Mouse (Mus musculus): ENCODE data around the gene Cyp1a1. TPM values are rescaled to one million over a fixed set of nuclear protein-coding genes. Genes with fewer than 3 reads are reported as not detected.

The Cyp1a1 gene
- polyA plus RNA-seq, 2 experiments, result 0.04 TPM; not detected in 1

DNA sequence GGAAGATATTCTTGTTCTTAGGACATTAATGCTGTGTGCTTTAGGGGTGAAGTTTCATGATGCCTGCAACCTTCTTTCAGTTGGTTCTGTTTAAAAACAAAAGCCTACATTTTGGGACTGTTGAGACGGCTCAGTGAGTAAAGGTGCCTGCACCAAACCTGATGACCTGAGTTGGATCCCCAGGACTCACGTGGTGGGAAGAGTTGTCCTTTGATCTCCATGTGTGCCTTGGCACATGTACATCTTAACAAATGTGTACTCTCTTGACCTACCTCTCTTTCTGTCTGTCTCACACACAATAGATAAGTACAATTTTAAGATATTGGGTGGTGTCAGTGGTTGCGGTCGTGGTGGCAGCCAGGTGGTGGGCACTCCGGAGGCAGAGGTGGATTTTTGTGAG, 1.7 kb upstream of the Cyp1a1 start:
- no peaks in the 10 kb centered on the region for H3K4me1 ChIP-seq (ENCODE audit: control insufficient read depth, insufficient read depth, low read length)
- no peak for ATAC-seq (ENCODE audit: low FRiP score, low read depth)
- 89% methylated on average over 5 of the region's 5 CpGs for WGBS
- no peak overlapping the region for H3K9ac ChIP-seq (ENCODE audit: low read depth, low read length, severe bottlenecking)
- no peak for DNase-seq (ENCODE audit: low spot score)
- no peak for TF ChIP-seq POLR2A (IDR thresholded peaks at IDR 0.05; ENCODE audit: borderline replicate concordance, extremely low read depth, insufficient read depth, insufficient read length)
- H3K36me3 ChIP-seq (ENCODE audit: control insufficient read depth, insufficient read depth, low read length), result no peaks in the 10 kb centered on the region
- no peak overlapping the region for H3K4me3 ChIP-seq (replicated peaks; ENCODE audit: low read length)
- no peak overlapping the region for H3K27ac ChIP-seq (replicated peaks; ENCODE audit: low read depth, low read length)
- H3K4me2 ChIP-seq (replicated peaks; ENCODE audit: low read depth, low read length, severe bottlenecking), result no peak overlapping the region
- no peaks in the 10 kb centered on the region for H3K9me3 ChIP-seq (ENCODE audit: control insufficient read depth, low read length)
- H3K27me3 ChIP-seq (ENCODE audit: control insufficient read depth, insufficient read depth, low read length), result no peaks in the 10 kb centered on the region

DNA sequence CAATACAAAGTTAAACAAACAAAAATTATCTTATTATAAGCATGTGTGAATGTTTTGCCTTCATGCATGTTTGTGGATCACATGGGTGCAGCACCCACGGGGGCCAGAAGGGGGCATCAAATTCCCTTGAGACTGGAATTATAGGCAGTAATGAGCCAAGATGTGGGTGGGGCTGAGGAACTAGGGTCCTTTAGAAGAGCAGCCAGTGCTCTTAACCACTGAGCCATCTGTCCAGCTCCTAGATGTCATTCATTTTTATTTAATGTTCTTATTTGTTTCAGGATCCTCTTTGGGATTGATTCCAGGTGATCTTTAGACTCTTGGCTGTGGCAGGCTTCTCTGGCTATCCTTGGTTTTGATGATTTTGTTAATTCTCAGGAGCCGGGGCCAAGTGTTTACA, 430 bp downstream of the Cyp1a1 start:
- no peak for DNase-seq (ENCODE audit: low spot score)

DNA sequence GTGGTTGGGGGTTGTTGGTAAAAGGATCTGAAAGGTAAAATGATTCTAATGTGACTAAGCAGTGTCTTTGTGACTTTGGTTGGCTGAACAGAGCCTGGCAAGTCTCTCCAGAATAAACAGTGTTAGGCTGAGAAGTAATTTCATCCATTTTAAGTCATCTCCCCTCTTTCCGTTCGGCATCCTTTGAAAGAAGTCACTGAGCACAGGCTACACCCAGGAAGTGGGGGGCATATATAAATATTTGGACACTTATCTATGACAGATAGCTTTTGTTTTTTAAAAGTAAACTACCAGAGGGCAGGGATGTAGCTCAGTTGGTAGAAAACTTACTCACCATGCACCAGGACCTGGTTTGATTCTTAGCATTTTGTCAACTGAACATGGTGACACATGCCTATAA, 878 bp downstream of the Cyp1a1 start:
- Histone ChIP-seq H3K4me2 (replicated peaks; ENCODE audit: low read depth, low read length, severe bottlenecking) (no peak overlapping the region), H3K4me1 (ENCODE audit: control insufficient read depth, insufficient read depth, low read length) (no peaks in the 10 kb centered on the region), H3K36me3 (ENCODE audit: control insufficient read depth, insufficient read depth, low read length) (no peaks in the 10 kb centered on the region), H3K4me3 (replicated peaks; ENCODE audit: low read length) (no peak overlapping the region), H3K27me3 (ENCODE audit: control insufficient read depth, insufficient read depth, low read length) (no peaks in the 10 kb centered on the region), H3K27ac (replicated peaks; ENCODE audit: low read depth, low read length) (no peak overlapping the region), H3K9ac (ENCODE audit: low read depth, low read length, severe bottlenecking) (no peak overlapping the region), H3K9me3 (ENCODE audit: control insufficient read depth, low read length) (no peaks in the 10 kb centered on the region)
- TF ChIP-seq POLR2A (IDR thresholded peaks at IDR 0.05; ENCODE audit: borderline replicate concordance, extremely low read depth, insufficient read depth, insufficient read length), result no peak
- DNase-seq (ENCODE audit: low spot score), result no peak
- no peak for ATAC-seq (ENCODE audit: low FRiP score, low read depth)
- WGBS, result 76% methylated on average over 2 of the region's 2 CpGs

More for the DNA sequence above, 430 bp downstream of the Cyp1a1 start:
- no peak for ATAC-seq (ENCODE audit: low FRiP score, low read depth)
- H3K9ac ChIP-seq (ENCODE audit: low read depth, low read length, severe bottlenecking), result no peak overlapping the region
- H3K27me3 ChIP-seq (ENCODE audit: control insufficient read depth, insufficient read depth, low read length), result no peaks in the 10 kb centered on the region
- no peaks in the 10 kb centered on the region for H3K36me3 ChIP-seq (ENCODE audit: control insufficient read depth, insufficient read depth, low read length)
- no peak overlapping the region for H3K4me3 ChIP-seq (replicated peaks; ENCODE audit: low read length)
- no peak for TF ChIP-seq POLR2A (IDR thresholded peaks at IDR 0.05; ENCODE audit: borderline replicate concordance, extremely low read depth, insufficient read depth, insufficient read length)
- WGBS, result 54% methylated on average over 2 of the region's 2 CpGs
- H3K9me3 ChIP-seq (ENCODE audit: control insufficient read depth, low read length), result no peaks in the 10 kb centered on the region
- no peaks in the 10 kb centered on the region for H3K4me1 ChIP-seq (ENCODE audit: control insufficient read depth, insufficient read depth, low read length)
- no peak overlapping the region for H3K27ac ChIP-seq (replicated peaks; ENCODE audit: low read depth, low read length)
- no peak overlapping the region for H3K4me2 ChIP-seq (replicated peaks; ENCODE audit: low read depth, low read length, severe bottlenecking)

DNA sequence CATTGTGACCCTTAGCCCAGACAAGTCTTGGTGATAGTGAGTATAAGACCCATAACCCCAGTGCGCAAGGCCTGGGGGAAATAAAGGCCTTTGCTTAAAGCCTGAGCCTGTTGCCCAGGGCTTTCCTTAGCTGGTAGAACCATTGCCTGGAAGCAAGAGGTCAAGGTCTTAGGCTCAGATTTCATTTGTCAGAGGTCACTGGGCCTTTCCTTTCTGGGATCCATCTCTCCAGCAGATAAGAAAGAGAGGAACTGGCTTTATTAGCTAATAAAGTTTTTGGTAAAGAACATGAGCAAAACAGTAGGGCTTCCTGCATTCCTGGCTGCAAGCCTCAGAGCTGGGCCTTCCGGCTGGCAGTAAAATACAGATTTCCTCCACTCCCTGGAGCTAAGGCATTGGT, 6.4 kb downstream of the Cyp1a1 start:
- Histone ChIP-seq H3K4me2 (replicated peaks; ENCODE audit: low read depth, low read length, severe bottlenecking) (no peak overlapping the region), H3K4me1 (ENCODE audit: control insufficient read depth, insufficient read depth, low read length) (peaks cover 7% of the 10 kb centered on the region; the same call in 1 of the 2 replicates), H3K36me3 (ENCODE audit: control insufficient read depth, insufficient read depth, low read length) (no peaks in the 10 kb centered on the region), H3K27me3 (ENCODE audit: control insufficient read depth, insufficient read depth, low read length) (peaks cover 34% of the 10 kb centered on the region), H3K9ac (ENCODE audit: low read depth, low read length, severe bottlenecking) (no peak overlapping the region), H3K9me3 (ENCODE audit: control insufficient read depth, low read length) (no peaks in the 10 kb centered on the region), H3K4me3 (replicated peaks; ENCODE audit: low read length) (no peak overlapping the region), H3K27ac (replicated peaks; ENCODE audit: low read depth, low read length) (no peak overlapping the region)
- WGBS, result 62% methylated on average over 2 of the region's 2 CpGs
- no peak for TF ChIP-seq POLR2A (IDR thresholded peaks at IDR 0.05; ENCODE audit: borderline replicate concordance, extremely low read depth, insufficient read depth, insufficient read length)
- ATAC-seq (ENCODE audit: low FRiP score, low read depth) (no peak), DNase-seq (ENCODE audit: low spot score) (no peak)

DNA sequence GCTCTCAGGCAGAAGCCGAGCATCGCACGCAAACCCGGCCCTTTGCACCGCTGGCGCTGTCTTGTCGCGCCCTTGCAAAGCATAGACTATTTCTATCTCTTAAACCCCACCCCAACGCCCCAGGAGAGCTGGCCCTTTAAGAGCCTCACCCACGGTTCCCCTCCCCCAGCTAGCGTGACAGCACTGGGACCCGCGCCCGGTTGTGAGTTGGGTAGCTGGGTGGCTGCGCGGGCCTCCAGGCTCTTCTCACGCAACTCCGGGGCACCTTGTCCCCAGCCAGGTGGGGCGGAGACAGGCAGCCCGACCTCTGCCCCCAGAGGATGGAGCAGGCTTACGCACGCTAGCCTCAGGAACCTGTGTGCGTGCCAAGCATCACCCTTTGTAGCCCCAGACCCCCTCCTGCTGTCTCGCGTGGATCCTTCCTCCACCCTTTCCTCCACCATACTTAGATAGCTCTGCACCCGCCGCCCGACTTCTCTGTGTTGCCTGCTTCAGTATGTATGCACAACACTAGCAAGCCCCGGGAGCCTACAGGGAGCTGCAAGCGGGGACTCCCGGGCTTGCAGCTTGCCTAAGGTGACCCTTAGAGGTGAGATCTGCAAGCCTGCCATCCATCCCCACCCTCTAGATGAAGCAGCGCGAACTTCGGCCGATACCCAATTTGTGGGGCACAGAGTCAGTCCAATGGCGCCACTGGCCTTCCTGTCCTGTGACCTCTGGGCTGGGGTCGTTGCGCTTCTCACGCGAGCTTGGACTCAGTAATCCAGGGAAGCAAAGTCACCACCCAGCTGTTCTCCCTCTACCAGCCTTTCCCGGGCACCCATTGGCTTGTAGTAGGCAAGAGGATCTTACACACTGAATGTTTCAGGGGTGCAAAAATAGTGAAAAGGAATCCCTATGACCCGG, 8.9 kb downstream of the Cyp1a1 start:
- TF ChIP-seq POLR2A (IDR thresholded peaks at IDR 0.05; ENCODE audit: borderline replicate concordance, extremely low read depth, insufficient read depth, insufficient read length), result no peak
- ATAC-seq (ENCODE audit: low FRiP score, low read depth), result no peak
- peak overlapping the region; percentile 50 for H3K9ac ChIP-seq (ENCODE audit: low read depth, low read length, severe bottlenecking)
- H3K27ac ChIP-seq (replicated peaks; ENCODE audit: low read depth, low read length), result no peak overlapping the region
- peak overlapping the region; percentile 62 for H3K4me2 ChIP-seq (replicated peaks; ENCODE audit: low read depth, low read length, severe bottlenecking)
- H3K9me3 ChIP-seq (ENCODE audit: control insufficient read depth, low read length), result no peaks in the 10 kb centered on the region
- no peaks in the 10 kb centered on the region for H3K36me3 ChIP-seq (ENCODE audit: control insufficient read depth, insufficient read depth, low read length)
- WGBS, result 3% methylated on average over 41 of the region's 42 CpGs
- peak overlapping the region; percentile 36 for H3K4me3 ChIP-seq (replicated peaks; ENCODE audit: low read length)
- H3K4me1 ChIP-seq (ENCODE audit: control insufficient read depth, insufficient read depth, low read length), result peaks cover 7% of the 10 kb centered on the region; the same call in 1 of the 2 replicates
- DNase-seq (ENCODE audit: low spot score), result no peak
- peaks cover 34% of the 10 kb centered on the region for H3K27me3 ChIP-seq (ENCODE audit: control insufficient read depth, insufficient read depth, low read length)

Data from limb, embryonic 14.5 days (tissue).